Mouse (Mus musculus) olfactory bulb, adult 2 months (tissue): Measurements from ENCODE around the gene Trank1.

Experiments
- CTCF ChIP-seq: fragments of 200-500 bp; IDR thresholded peaks from 2 replicates; pipeline ENCODE4 v1.5.1; 2012; ENCODE audit warnings: low read depth, mild to moderate bottlenecking, low read length, moderate library complexity; ENCODE audit not compliant: insufficient read depth
- POLR2A ChIP-seq: fragments of 200-500 bp; IDR thresholded peaks from 2 replicates; pipeline ENCODE4 v1.6.1; 2012; ENCODE audit warnings: mild to moderate bottlenecking, low read depth, low read length, moderate library complexity; ENCODE audit not compliant: insufficient read depth

GRCm38 (mm10) chr9:111314219-111314618 is 2.7 kb downstream of the Trank1 start:
- TF ChIP-seq CTCF (peak; percentile 51; the same call in 1 of the 2 replicates), POLR2A (no peak)
